Mouse (Mus musculus) kidney, postnatal 4 days (tissue): ENCODE data around the gene Tpd52l2.

Source experiments
- DNase-seq, 2 experiments: peaks; one replicate each; pipeline ENCODE4 v3.0.0; 2021; ENCODE audit warnings: mixed read lengths in 2 of 2

Gene Tpd52l2

GRCm38 (mm10) chr2:181541761-181542380 is 44.9 kb downstream of the Tpd52l2 start:
- DNase-seq = no peak

GRCm38 (mm10) chr2:181546142-181546541 is 49.2 kb downstream of the Tpd52l2 start:
- DNase-seq = no peak

- no peak for DNase-seq
These were observed 51.3 kb downstream of the Tpd52l2 start for GRCm38 (mm10) chr2:181548227-181548626.

GRCm38 (mm10) chr2:181548682-181549081 is 51.7 kb downstream of the Tpd52l2 start:
- no peak for DNase-seq

DNA sequence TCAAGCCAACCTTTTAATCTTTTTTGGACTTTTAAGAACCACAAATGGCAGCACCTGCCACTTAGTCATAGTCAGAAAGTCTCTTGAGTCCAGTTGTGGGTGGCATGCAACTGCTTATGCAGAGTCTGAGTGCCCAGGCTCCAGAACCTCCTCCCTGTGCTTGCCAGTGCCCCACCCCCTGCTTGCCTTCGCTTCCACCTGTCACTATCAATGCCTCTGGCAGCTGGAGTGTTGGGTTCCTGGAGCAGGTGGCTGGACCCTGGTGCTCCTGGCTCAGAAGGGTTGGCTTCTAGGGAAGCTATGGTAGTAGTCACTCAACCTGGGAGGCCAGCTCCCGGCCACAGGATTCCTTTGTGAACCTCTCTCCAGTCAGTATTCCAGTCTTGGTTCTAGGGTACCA is 53.3 kb downstream of the Tpd52l2 start:
- DNase-seq = no peak

DNA sequence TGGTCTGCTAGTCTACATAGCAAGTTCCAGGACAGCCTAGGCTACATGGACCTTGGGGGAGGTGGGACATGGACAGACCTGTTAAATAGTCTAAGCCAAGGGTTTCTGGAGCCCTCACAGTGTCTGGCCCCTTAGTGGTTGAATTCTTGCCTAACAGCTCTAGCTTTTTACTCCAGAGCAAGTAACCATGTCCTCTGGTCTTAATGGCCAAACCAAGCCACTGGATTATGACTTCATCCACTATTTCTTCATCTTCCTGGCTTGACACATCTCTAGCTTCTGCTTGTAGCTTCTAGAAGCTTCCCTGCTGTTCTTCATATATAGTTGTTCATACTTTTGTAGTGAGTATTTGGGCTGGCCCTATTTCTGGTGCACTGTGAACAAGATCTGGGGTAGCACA is 56.8 kb downstream of the Tpd52l2 start:
- DNase-seq = no peak

- no peak for DNase-seq
These were observed 70.4 kb downstream of the Tpd52l2 start for GRCm38 (mm10) chr2:181567338-181567737.
